Mouse (Mus musculus): ENCODE data around the gene Ldha.

DNA sequence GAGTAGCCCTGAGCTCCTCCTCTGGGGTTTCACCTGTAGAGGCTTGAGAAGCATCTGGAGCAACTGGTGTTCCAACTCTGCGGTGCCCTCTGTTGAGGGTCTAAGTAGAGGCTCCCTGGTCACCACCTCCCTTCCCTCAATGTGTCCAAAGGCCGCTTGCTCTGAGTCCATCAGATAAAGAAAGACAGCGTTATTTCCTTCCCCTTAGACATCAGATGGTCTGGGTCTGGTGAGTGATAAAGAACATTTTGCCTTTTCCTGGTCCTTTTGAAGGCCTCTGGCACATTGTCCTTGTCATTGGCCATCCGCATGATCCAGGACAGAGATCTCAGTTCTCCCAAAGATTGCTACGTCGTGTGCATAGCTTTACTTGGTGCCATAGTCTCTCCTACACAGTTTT, 36.0 kb downstream of the Ldha start:
- TF ChIP-seq POLR2A (IDR thresholded peaks at IDR 0.05; ENCODE audit: extremely low read depth, insufficient read depth, low read length) (no peak), CTCF (IDR thresholded peaks at IDR 0.05; ENCODE audit: extremely low read depth, insufficient read depth, low read length) (no peak)
